Mouse (Mus musculus) limb, embryonic 14.5 days (tissue): Measurements from ENCODE around the gene Clpsl2. TPM values are rescaled to one million over a fixed set of nuclear protein-coding genes. Genes with fewer than 3 reads are reported as not detected.

Experiments
- ATAC-seq: fragments of 200-750 bp; cut with Nextera tagmentation; 2 replicates; pipeline ENCODE4 v1.8.0; 2017; ENCODE audit warnings: low read depth, moderate number of reproducible peaks, moderate TSS enrichment; ENCODE audit not compliant: low FRiP score
- DNase-seq: peaks from one replicate; pipeline ENCODE4 v3.0.0-alpha.2; 2015; ENCODE audit warnings: low spot score
- H3K27ac ChIP-seq: fragments of 300-500 bp; sonication (generic); replicated peaks from 2 replicates; pipeline ENCODE4 v1.5.1; 2014; ENCODE audit warnings: low read depth, mild to moderate bottlenecking, low read length, moderate library complexity, mixed read lengths
- H3K27me3 ChIP-seq: fragments of 300-500 bp; sonication (generic); 2 replicates; pipeline ENCODE4 v1.6.1; 2014; ENCODE audit warnings: low read length, mixed read lengths; ENCODE audit not compliant: control insufficient read depth, insufficient read depth
- H3K36me3 ChIP-seq: fragments of 300-500 bp; sonication (generic); 2 replicates; pipeline ENCODE4 v1.6.1; 2014; ENCODE audit warnings: mild to moderate bottlenecking, low read length, moderate library complexity, mixed read lengths; ENCODE audit not compliant: control insufficient read depth, insufficient read depth
- H3K4me1 ChIP-seq: fragments of 300-500 bp; sonication (generic); 2 replicates; pipeline ENCODE4 v1.6.1; 2014; ENCODE audit warnings: antibody characterized with exemption, low read length, mixed read lengths; ENCODE audit not compliant: control insufficient read depth, insufficient read depth
- H3K4me2 ChIP-seq: fragments of 300-500 bp; sonication (generic); replicated peaks from 2 replicates; pipeline ENCODE4 v1.6.1; 2014; ENCODE audit warnings: low read depth, mild to moderate bottlenecking, low read length, moderate library complexity; ENCODE audit not compliant: severe bottlenecking
- H3K4me3 ChIP-seq: fragments of 300-500 bp; sonication (generic); replicated peaks from 2 replicates; pipeline ENCODE4 v1.5.1; 2014; ENCODE audit warnings: low read length
- H3K9ac ChIP-seq: fragments of 300-500 bp; sonication (generic); 2 replicates; pipeline ENCODE4 v1.6.1; 2014; ENCODE audit warnings: mild to moderate bottlenecking, low read depth, low read length, moderate library complexity; ENCODE audit not compliant: severe bottlenecking
- H3K9me3 ChIP-seq: fragments of 300-500 bp; sonication (generic); 2 replicates; pipeline ENCODE4 v1.6.1; 2016; ENCODE audit warnings: low read length; ENCODE audit not compliant: control insufficient read depth
- POLR2A ChIP-seq: fragments of 200-500 bp; IDR thresholded peaks from 2 replicates; pipeline ENCODE4 v1.8.0; 2012; ENCODE audit warnings: inconsistent platforms, mild to moderate bottlenecking, moderate library complexity, borderline replicate concordance; ENCODE audit not compliant: insufficient read depth, insufficient read length; ENCODE audit errors: extremely low read depth
- WGBS: fragments of 180-500 bp; shearing (Covaris S2); extraction: QIAGEN DNeasy Blood & Tissue Kit; methylation state at CpG from one replicate; pipeline ENCODE4 v1.1.7; 2014; 5-methylcytosine and 5-hydroxymethylcytosine counted together
- microRNA-seq: library from miRNA; unstranded; fragments of <30 nt; microRNA quantifications from one replicate; pipeline ENCODE4, GENCODE M21; 2016
- polyA plus RNA-seq, 2 experiments: library from polyadenylated mRNA; depleted of rRNA in 1 of 2; stranded (reverse) in 1 of 2; unstranded in 1 of 2; fragments of >200 nt; fragmentation: Nextera tagmentation in 1 of 2; extraction: Ambion mirVana in 1 of 2; gene quantifications; 2 replicates each; pipeline versions ENCODE4 v1.2.1 to v1.2.3; 2012 to 2014

Clpsl2 gene
- polyA plus RNA-seq, 2 experiments, result not detected

DNA sequence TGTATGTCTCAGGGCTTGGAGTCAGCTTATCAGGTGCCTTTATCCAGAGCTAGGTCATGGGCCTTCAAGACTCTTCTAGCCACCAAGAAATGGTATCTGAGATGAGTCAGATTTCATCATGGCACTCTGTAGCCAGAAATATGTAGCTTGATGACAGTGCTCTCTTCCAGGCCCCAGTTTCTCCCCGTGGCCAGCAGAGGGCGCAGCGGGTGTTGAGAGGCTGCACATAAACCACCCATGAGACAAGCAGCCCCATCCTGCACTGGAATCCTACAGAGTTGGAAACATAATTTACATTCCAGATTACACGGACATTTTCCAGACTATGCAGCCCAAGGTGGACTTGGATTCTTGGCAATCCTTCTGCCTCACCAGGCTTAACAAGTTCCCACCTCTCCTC is 43.8 kb downstream of the Clpsl2 start:
- Histone ChIP-seq H3K9ac (no peak overlapping the region), H3K4me3 (no peak overlapping the region), H3K4me2 (no peak overlapping the region), H3K9me3 (no peaks in the 10 kb centered on the region), H3K27ac (no peak overlapping the region), H3K27me3 (no peaks in the 10 kb centered on the region), H3K4me1 (no peaks in the 10 kb centered on the region), H3K36me3 (peaks cover 90% of the 10 kb centered on the region)
- no peak for TF ChIP-seq POLR2A
- DNase-seq (peak; percentile 28), ATAC-seq (peak; percentile 34)
- 28% methylated on average over 4 of the region's 4 CpGs for WGBS

GRCm38 (mm10) chr17:28593965-28594364 is 44.8 kb downstream of the Clpsl2 start:
- Histone ChIP-seq H3K9ac (no peak overlapping the region), H3K36me3 (peaks cover 88% of the 10 kb centered on the region), H3K4me3 (no peak overlapping the region), H3K4me1 (no peaks in the 10 kb centered on the region), H3K9me3 (no peaks in the 10 kb centered on the region), H3K27ac (no peak overlapping the region), H3K4me2 (no peak overlapping the region), H3K27me3 (no peaks in the 10 kb centered on the region)
- DNase-seq (peak; percentile 20), ATAC-seq (no peak)
- TF ChIP-seq POLR2A, result no peak
- WGBS, result 51% methylated on average over 4 of the region's 4 CpGs

GRCm38 (mm10) chr17:28600780-28601179 is 51.6 kb downstream of the Clpsl2 start:
- no peaks in the 10 kb centered on the region for H3K9me3 ChIP-seq
- no peak overlapping the region for H3K4me3 ChIP-seq
- H3K36me3 ChIP-seq, result peaks cover 93% of the 10 kb centered on the region
- DNase-seq (no peak), ATAC-seq (no peak)
- H3K27me3 ChIP-seq, result no peaks in the 10 kb centered on the region
- H3K27ac ChIP-seq, result no peak overlapping the region
- no peak overlapping the region for H3K9ac ChIP-seq
- H3K4me1 ChIP-seq, result no peaks in the 10 kb centered on the region
- TF ChIP-seq POLR2A, result no peak
- H3K4me2 ChIP-seq, result no peak overlapping the region
- 92% methylated on average over 5 of the region's 5 CpGs for WGBS

DNA sequence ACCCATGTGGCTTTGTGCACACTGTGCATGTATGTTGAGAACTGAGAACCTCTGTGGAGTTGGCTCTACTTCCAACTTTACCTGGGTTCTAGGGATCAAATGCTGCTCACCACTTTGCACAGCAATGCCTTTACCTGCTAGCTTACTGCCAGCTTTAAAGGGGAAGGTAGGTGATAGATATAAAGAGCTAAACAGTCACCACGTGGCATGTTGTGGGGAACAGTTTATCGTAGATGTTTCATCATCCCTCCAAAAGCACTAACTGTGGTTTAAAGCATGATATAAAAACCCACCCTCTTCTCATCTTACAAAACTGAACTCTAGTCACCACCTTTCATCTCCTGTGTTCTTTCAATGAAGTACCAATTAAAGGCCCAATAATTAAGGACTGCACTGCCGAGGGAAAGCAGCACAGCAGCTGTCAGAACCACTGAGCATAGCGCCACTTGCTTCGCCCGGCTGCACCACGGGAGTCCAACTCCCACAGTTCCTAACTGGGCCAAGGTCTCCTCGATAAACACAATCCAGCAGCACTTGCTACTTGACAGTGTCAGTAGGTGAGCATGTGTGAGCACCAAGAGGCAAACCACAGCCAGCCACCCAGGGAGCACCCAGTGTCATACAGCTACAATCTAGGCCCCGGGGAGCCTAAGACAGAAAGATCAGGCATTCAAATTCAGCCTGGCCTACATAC is 52.5 kb downstream of the Clpsl2 start:
- ATAC-seq, result no peak
- no peak overlapping the region for H3K27ac ChIP-seq
- peaks cover 93% of the 10 kb centered on the region for H3K36me3 ChIP-seq
- no peak overlapping the region for H3K4me3 ChIP-seq
- no peaks in the 10 kb centered on the region for H3K27me3 ChIP-seq
- no peaks in the 10 kb centered on the region for H3K4me1 ChIP-seq
- H3K4me2 ChIP-seq, result no peak overlapping the region
- TF ChIP-seq POLR2A, result no peak
- DNase-seq, result no peak
- no peaks in the 10 kb centered on the region for H3K9me3 ChIP-seq
- no peak overlapping the region for H3K9ac ChIP-seq
- WGBS, result 80% methylated on average over 9 of the region's 9 CpGs

Small RNAs within 50 kb of the gene (microRNA-seq; reads per million reads assigned to microRNA genes)
- gene Gm25195, result not detected
- gene Mir6969, result not detected

Other genes starting within 250 kb of the Clpsl2 start
- gene Fance, start 235.9 kb upstream of the Clpsl2 start, polyA plus RNA-seq (2012; rRNA removed), result 28.3 and 32.4 TPM in 2 replicates
- 30.8 and 36.1 TPM in 2 replicates for gene Fance, start 235.9 kb upstream of the Clpsl2 start, polyA plus RNA-seq (2014; fragmentation: Nextera tagmentation; extraction: Ambion mirVana)
- 3,249 and 4,469 TPM in 2 replicates for gene Rpl10a, start 220.9 kb upstream of the Clpsl2 start, polyA plus RNA-seq (2012; rRNA removed)
- 810 and 905 TPM in 2 replicates for gene Rpl10a, start 220.9 kb upstream of the Clpsl2 start, polyA plus RNA-seq (2014; fragmentation: Nextera tagmentation; extraction: Ambion mirVana)
- gene Tead3, start 198.6 kb upstream of the Clpsl2 start, polyA plus RNA-seq (2012; rRNA removed), result 85.6 and 102 TPM in 2 replicates
- 17.4 and 17.9 TPM in 2 replicates for gene Tead3, start 198.6 kb upstream of the Clpsl2 start, polyA plus RNA-seq (2014; fragmentation: Nextera tagmentation; extraction: Ambion mirVana)
- gene Tulp1, start 184.2 kb upstream of the Clpsl2 start, polyA plus RNA-seq (2012; rRNA removed), result 5.0 and 7.4 TPM in 2 replicates
- 4.9 and 6.4 TPM in 2 replicates for gene Tulp1, start 184.2 kb upstream of the Clpsl2 start, polyA plus RNA-seq (2014; fragmentation: Nextera tagmentation; extraction: Ambion mirVana)
- gene Fkbp5, start 31.9 kb upstream of the Clpsl2 start, polyA plus RNA-seq (2012; rRNA removed), result 21.4 and 23.3 TPM in 2 replicates
- 8.7 and 9.2 TPM in 2 replicates for gene Fkbp5, start 31.9 kb upstream of the Clpsl2 start, polyA plus RNA-seq (2014; fragmentation: Nextera tagmentation; extraction: Ambion mirVana)
- 0.04 and 0.05 TPM in 2 replicates for gene Armc12, start 18.6 kb upstream of the Clpsl2 start, polyA plus RNA-seq (2012; rRNA removed)
- not detected in 2 replicates for gene Armc12, start 18.6 kb upstream of the Clpsl2 start, polyA plus RNA-seq (2014; fragmentation: Nextera tagmentation; extraction: Ambion mirVana)
- gene Clps, start 11.4 kb downstream of the Clpsl2 start, polyA plus RNA-seq (2012; rRNA removed), result 0.15 and 0.59 TPM in 2 replicates
- not detected in 2 replicates for gene Clps, start 11.4 kb downstream of the Clpsl2 start, polyA plus RNA-seq (2014; fragmentation: Nextera tagmentation; extraction: Ambion mirVana)
- gene Lhfpl5, start 26.2 kb downstream of the Clpsl2 start, polyA plus RNA-seq (2012; rRNA removed), result 0.05 TPM in 1 of 2 replicates, not detected in the other
- gene Lhfpl5, start 26.2 kb downstream of the Clpsl2 start, polyA plus RNA-seq (2014; fragmentation: Nextera tagmentation; extraction: Ambion mirVana), result 0.17 and 0.53 TPM in 2 replicates
- 59.8 and 61.2 TPM in 2 replicates for gene Srpk1, start 73.3 kb downstream of the Clpsl2 start, polyA plus RNA-seq (2012; rRNA removed)
- 101 and 115 TPM in 2 replicates for gene Srpk1, start 73.3 kb downstream of the Clpsl2 start, polyA plus RNA-seq (2014; fragmentation: Nextera tagmentation; extraction: Ambion mirVana)
- gene Slc26a8, start 140.8 kb downstream of the Clpsl2 start, polyA plus RNA-seq (2012; rRNA removed), result 2.6 TPM in 2 replicates
- 0.77 and 1.6 TPM in 2 replicates for gene Slc26a8, start 140.8 kb downstream of the Clpsl2 start, polyA plus RNA-seq (2014; fragmentation: Nextera tagmentation; extraction: Ambion mirVana)
- 74.1 and 76.6 TPM in 2 replicates for gene Mapk14, start 141.9 kb downstream of the Clpsl2 start, polyA plus RNA-seq (2012; rRNA removed)
- gene Mapk14, start 141.9 kb downstream of the Clpsl2 start, polyA plus RNA-seq (2014; fragmentation: Nextera tagmentation; extraction: Ambion mirVana), result 53.8 and 58.0 TPM in 2 replicates
- gene AC170998.1, start 176.7 kb downstream of the Clpsl2 start, polyA plus RNA-seq (2012; rRNA removed), result 0.26 and 0.54 TPM in 2 replicates
- 1.9 and 2.2 TPM in 2 replicates for gene AC170998.1, start 176.7 kb downstream of the Clpsl2 start, polyA plus RNA-seq (2014; fragmentation: Nextera tagmentation; extraction: Ambion mirVana)
- 38.3 and 39.4 TPM in 2 replicates for gene Mapk13, start 219.9 kb downstream of the Clpsl2 start, polyA plus RNA-seq (2012; rRNA removed)
- gene Mapk13, start 219.9 kb downstream of the Clpsl2 start, polyA plus RNA-seq (2014; fragmentation: Nextera tagmentation; extraction: Ambion mirVana), result 47.4 and 55.6 TPM in 2 replicates